Mouse (Mus musculus) forebrain, embryonic 12.5 days (tissue): ENCODE measurements around the gene Tinag. TPM values are rescaled to one million over a fixed set of nuclear protein-coding genes. Genes with fewer than 3 reads are reported as not detected.
"Not testable (repeated sequence)": the region's sequence is repeated elsewhere in the genome, so short reads cannot be mapped to it uniquely, and the experiment has no call there.

ENCODE experiments used
- ATAC-seq: fragments of 200-750 bp; cut with Nextera tagmentation; 2 replicates; pipeline ENCODE4 v1.8.0; 2017; ENCODE audit warnings: moderate TSS enrichment; ENCODE audit not compliant: low FRiP score
- H3K27ac ChIP-seq: fragments of 300-500 bp; sonication (generic); 2 replicates; pipeline ENCODE4 v1.5.1; 2016; ENCODE audit warnings: mild to moderate bottlenecking
- H3K27me3 ChIP-seq: fragments of 300-500 bp; sonication (generic); 2 replicates; pipeline ENCODE4 v1.6.1; 2016; ENCODE audit warnings: mild to moderate bottlenecking
- H3K36me3 ChIP-seq: fragments of 300-500 bp; sonication (generic); replicated peaks from 2 replicates; pipeline ENCODE4 v1.6.1; 2016; ENCODE audit warnings: mild to moderate bottlenecking
- H3K4me1 ChIP-seq: fragments of 300-500 bp; sonication (generic); 2 replicates; pipeline ENCODE4 v1.6.1; 2016
- H3K4me2 ChIP-seq: fragments of 300-500 bp; sonication (generic); 2 replicates; pipeline ENCODE4 v1.6.1; 2016; ENCODE audit warnings: mild to moderate bottlenecking, moderate library complexity
- H3K4me3 ChIP-seq: fragments of 300-500 bp; sonication (generic); replicated peaks from 2 replicates; pipeline ENCODE4 v1.5.1; 2016; ENCODE audit warnings: mild to moderate bottlenecking
- H3K9ac ChIP-seq: fragments of 300-500 bp; sonication (generic); 2 replicates; pipeline ENCODE4 v1.6.1; 2016; ENCODE audit warnings: mild to moderate bottlenecking
- H3K9me3 ChIP-seq: fragments of 300-500 bp; sonication (generic); 2 replicates; pipeline ENCODE4 v1.6.1; 2016
- WGBS: fragments of 180-500 bp; shearing (Covaris S2); methylation state at CpG from one replicate; pipeline ENCODE4 v1.1.7; 2016; 5-methylcytosine and 5-hydroxymethylcytosine counted together
- polyA plus RNA-seq: library from polyadenylated mRNA; unstranded; fragments of >200 nt; fragmentation: Nextera tagmentation; extraction: Ambion mirVana; gene quantifications from 2 replicates; pipeline ENCODE4 v1.2.1, GENCODE M21; 2016

The Tinag gene
- 0.12 and 0.22 TPM in 2 replicates for polyA plus RNA-seq

DNA sequence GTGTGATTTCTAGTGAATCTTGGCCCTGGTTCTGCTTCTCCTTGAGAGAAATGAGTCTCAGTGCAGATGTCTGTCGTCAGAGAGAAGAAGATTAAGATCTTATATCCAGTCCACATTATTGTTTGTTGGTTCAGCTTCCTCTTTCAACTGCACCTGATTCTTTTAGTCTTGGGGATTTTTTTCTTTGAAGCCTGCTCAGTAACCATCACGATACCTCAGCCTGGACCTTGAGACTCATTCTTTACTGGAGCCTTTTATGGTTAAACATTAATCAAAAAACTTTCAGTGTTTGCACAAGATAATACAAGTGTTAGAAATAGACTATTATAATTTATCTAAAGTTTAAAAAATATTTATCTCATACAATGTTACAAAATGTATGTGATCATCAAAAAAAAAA lies at the start of gene Tinag:
Gene Tinag, minus strand, starts transcription at position 210 of the 400 bp plus-strand sequence.
- no peak for ATAC-seq
- no peak within 1 kb of the TSS for H3K4me2 ChIP-seq
- no peaks in the 10 kb centered on the region for H3K9me3 ChIP-seq
- no peak within 1 kb of the TSS for H3K27ac ChIP-seq
- no peaks in the 10 kb centered on the region for H3K36me3 ChIP-seq
- 71% methylated on average over 2 of the region's 2 CpGs for WGBS
- no peaks in the 10 kb centered on the region for H3K27me3 ChIP-seq
- H3K9ac ChIP-seq = no peak within 1 kb of the TSS
- no peaks in the 10 kb centered on the region for H3K4me1 ChIP-seq
- no peak within 1 kb of the TSS for H3K4me3 ChIP-seq

DNA sequence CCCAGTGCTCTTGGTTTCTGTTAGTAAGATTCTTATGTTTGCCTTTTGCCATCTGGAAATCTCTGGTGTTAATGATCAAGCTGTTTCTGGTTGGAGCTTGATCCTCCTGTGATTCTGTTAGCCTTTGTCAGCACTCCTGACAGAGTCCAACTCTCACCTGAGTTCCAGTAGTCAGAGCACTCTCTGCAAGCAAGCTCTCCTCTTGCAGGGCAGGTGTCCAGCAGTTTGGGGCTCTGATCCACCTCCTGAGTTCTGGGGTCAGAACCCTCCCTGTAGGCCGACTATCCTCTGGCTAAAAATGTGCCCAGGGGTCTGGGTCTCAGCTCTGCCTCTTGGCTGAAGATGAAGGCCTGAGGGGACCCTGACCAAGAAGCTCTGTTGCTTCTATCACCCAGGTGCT lies 37.6 kb upstream of the Tinag start:
- H3K4me3 ChIP-seq, ATAC-seq, H3K4me2 ChIP-seq, H3K27me3 ChIP-seq, H3K4me1 ChIP-seq, H3K36me3 ChIP-seq, H3K9me3 ChIP-seq, H3K27ac ChIP-seq, H3K9ac ChIP-seq: not testable (repeated sequence)
- 96% methylated on average over 1 of the region's 1 CpGs for WGBS

DNA sequence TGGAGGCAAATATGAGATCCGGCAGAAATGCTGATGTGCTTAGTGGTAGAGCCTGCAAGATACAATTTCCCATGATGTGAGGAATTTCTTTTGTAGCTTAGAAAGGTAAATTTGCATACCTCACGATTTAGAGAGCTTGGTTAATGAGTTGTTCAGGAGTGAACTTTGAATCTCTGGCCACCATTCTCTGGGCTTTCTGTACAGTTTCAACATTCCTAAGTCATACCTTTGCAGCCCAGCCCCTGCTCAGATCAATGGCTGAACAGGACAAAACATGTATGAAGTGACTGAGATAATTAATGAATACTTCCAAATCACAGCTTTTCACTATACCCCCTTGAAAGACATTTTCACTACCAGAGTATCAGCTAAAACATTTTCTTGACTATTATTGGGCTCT lies 26.1 kb upstream of the Tinag start:
- Histone ChIP-seq H3K4me3 (no peak overlapping the region), H3K27me3 (no peaks in the 10 kb centered on the region), H3K9ac (no peak overlapping the region), H3K4me2 (no peak overlapping the region), H3K4me1 (no peaks in the 10 kb centered on the region), H3K9me3 (no peaks in the 10 kb centered on the region), H3K27ac (no peak overlapping the region), H3K36me3 (no peaks in the 10 kb centered on the region)
- no peak for ATAC-seq
- WGBS = 90% methylated on average over 2 of the region's 2 CpGs

GRCm38 (mm10) chr9:77056611-77057010 lies 11.0 kb upstream of the Tinag start:
- 84% methylated on average over 4 of the region's 4 CpGs for WGBS
- Histone ChIP-seq H3K9ac (no peak overlapping the region), H3K36me3 (no peaks in the 10 kb centered on the region), H3K27me3 (no peaks in the 10 kb centered on the region), H3K27ac (no peak overlapping the region), H3K4me2 (no peak overlapping the region), H3K4me3 (no peak overlapping the region), H3K9me3 (no peaks in the 10 kb centered on the region), H3K4me1 (no peaks in the 10 kb centered on the region)
- ATAC-seq = no peak

- Histone ChIP-seq H3K27me3 (no peaks in the 10 kb centered on the region), H3K4me2 (no peak overlapping the region), H3K36me3 (no peaks in the 10 kb centered on the region), H3K4me3 (no peak overlapping the region), H3K4me1 (no peaks in the 10 kb centered on the region), H3K27ac (no peak overlapping the region), H3K9ac (no peak overlapping the region), H3K9me3 (no peaks in the 10 kb centered on the region)
- ATAC-seq = no peak
- 78% methylated on average over 9 of the region's 9 CpGs for WGBS
Observed at GRCm38 (mm10) chr9:77054426-77055193, 9.0 kb upstream of the Tinag start.

DNA sequence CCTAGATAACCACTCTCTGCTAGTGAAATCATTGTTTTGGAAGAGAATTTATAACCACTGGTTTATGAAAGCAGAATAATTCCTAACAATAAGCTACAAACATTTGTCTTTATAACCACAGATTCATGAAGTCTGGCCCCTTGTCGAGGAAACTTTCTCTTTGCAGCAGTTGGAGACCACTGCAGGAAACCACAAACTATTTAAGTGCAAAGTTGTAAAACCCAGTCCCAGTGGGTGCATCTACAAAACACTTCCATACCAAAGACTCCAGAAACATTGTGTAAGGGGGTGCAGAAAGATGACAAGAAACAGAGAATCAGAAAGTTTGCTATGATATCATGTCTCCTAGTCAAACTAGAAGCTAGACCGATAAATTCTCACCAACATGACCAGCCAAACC lies 5.8 kb upstream of the Tinag start:
- WGBS = 84% methylated on average over 2 of the region's 2 CpGs
- ATAC-seq = no peak
- Histone ChIP-seq H3K36me3 (no peaks in the 10 kb centered on the region), H3K9ac (no peak overlapping the region), H3K4me2 (no peak overlapping the region), H3K9me3 (no peaks in the 10 kb centered on the region), H3K4me3 (no peak overlapping the region), H3K27me3 (no peaks in the 10 kb centered on the region), H3K4me1 (no peaks in the 10 kb centered on the region), H3K27ac (no peak overlapping the region)

DNA sequence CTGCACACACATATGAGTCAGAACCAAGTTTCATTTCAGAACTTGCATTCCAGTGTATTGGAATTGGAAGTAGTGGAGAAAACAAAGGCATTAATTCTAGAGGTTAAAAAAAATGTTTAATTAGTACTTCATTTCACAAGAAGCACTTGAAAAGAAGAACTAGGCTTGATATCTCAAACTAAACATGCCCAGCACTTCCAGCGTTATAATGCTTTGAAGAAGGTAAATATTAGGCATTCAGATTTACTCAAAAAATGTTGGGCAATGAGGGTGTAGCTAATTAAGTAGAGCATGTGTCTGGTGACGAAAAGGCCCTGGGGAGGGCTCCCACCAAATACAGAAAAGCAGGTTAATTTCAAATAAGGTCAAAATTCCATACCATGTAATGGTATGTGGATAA lies 4.1 kb upstream of the Tinag start:
- Histone ChIP-seq H3K4me1 (no peaks in the 10 kb centered on the region), H3K4me3 (no peak overlapping the region), H3K9me3 (no peaks in the 10 kb centered on the region), H3K27me3 (no peaks in the 10 kb centered on the region), H3K27ac (no peak overlapping the region), H3K9ac (no peak overlapping the region), H3K4me2 (no peak overlapping the region), H3K36me3 (no peaks in the 10 kb centered on the region)
- 87% methylated on average over 2 of the region's 2 CpGs for WGBS
- no peak for ATAC-seq

DNA sequence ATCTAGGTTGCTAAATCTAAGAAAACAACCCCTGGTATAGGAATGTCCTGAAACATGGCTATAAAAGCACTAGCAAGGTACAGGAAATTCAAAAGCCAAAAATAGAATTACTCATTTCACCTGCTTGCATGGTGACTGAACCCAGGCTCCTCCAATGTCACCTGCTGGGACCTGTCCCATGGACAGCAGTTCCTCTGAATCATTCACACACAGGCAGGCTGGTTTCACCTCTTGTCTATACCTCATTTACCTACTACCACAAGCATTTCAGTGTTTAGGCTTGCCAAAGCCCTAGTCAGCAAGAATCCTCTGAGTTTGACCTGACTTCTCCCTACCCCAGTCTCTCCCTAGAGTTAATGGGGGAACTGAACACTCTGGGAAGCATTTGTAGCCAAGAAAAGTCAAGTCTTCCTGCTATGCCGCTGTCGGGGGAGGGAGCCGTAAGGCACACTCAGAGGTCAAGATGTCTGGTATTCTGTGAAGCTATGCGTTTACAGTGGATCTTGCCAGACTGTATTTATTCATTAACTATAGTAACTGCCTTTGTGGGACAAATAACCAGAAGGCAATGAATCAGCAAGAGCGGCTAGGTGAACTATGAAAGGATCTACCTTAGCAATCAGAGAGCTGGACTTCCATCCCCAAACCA lies 597 bp upstream of the Tinag start:
- WGBS = 91% methylated on average over 5 of the region's 5 CpGs
- H3K27me3 ChIP-seq = no peaks in the 10 kb centered on the region
- H3K27ac ChIP-seq = no peak overlapping the region
- H3K4me3 ChIP-seq = no peak overlapping the region
- ATAC-seq = no peak
- no peaks in the 10 kb centered on the region for H3K36me3 ChIP-seq
- H3K9me3 ChIP-seq = no peaks in the 10 kb centered on the region
- H3K9ac ChIP-seq = no peak overlapping the region
- H3K4me2 ChIP-seq = no peak overlapping the region
- no peaks in the 10 kb centered on the region for H3K4me1 ChIP-seq

DNA sequence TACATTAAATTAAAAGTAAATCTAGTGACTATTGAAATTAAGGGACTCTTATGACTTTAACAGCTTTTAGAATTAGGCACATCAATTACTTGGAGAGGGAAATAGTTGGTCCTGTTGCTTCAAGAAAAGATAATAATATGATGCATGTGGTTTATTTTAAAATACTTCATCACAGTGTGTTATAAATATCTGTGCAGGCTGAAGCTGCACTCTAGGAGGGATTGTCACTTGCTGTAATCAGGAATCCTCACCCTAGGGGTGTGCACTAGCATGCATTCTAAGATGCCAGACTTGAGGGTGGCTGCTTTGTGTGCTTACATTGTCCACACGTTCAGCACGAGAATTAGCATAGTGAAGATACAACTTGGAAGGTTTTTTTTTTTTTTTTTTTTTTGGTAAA lies 10.2 kb downstream of the Tinag start:
- Histone ChIP-seq H3K27me3 (no peaks in the 10 kb centered on the region), H3K27ac (no peak overlapping the region), H3K4me1 (no peaks in the 10 kb centered on the region), H3K9ac (no peak overlapping the region), H3K9me3 (no peaks in the 10 kb centered on the region), H3K36me3 (no peaks in the 10 kb centered on the region), H3K4me2 (no peak overlapping the region), H3K4me3 (no peak overlapping the region)
- ATAC-seq = no peak
- WGBS = 56% methylated on average over 2 of the region's 2 CpGs

DNA sequence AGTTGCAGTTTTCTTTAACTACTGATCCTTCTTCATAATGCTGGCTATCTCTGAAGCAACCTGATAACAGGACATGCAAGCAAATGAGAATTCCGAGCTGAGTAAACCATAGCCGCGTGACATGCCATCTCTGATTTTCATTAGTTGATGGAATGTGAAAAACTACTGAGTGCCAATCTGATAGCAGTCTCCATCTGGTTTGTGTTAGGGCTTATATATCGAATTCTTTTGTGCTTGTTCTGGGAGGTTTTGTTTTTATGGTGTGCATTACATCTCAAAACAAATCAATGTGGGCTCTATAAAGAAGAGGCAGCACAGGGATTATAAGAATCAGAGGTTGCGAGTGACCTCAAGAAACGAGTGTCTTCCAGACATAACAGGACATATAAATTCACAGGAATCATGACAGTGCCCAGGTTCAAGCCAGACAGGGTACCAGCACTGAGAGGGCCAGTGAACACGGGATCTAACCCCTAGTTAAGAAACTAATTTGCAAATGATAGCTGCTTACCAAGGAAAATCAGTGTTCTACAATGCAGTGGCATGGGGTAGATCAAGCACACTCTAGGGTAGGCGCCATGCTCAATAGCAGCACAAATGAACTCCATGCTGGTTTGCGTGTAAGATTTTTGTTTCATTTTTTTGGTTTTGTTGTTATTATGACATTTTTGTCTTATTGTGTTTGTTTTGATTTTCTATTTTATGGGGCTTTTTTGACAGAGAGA lies 13.0 kb downstream of the Tinag start:
- no peak overlapping the region for H3K4me3 ChIP-seq
- H3K9ac ChIP-seq = no peak overlapping the region
- no peaks in the 10 kb centered on the region for H3K36me3 ChIP-seq
- no peak overlapping the region for H3K27ac ChIP-seq
- 80% methylated on average over 9 of the region's 9 CpGs for WGBS
- no peak overlapping the region for H3K4me2 ChIP-seq
- H3K4me1 ChIP-seq = no peaks in the 10 kb centered on the region
- no peak for ATAC-seq
- no peaks in the 10 kb centered on the region for H3K9me3 ChIP-seq
- H3K27me3 ChIP-seq = no peaks in the 10 kb centered on the region

GRCm38 (mm10) chr9:77025271-77025670 lies 20.3 kb downstream of the Tinag start:
- Histone ChIP-seq H3K4me1 (no peaks in the 10 kb centered on the region), H3K9me3 (no peaks in the 10 kb centered on the region), H3K4me2 (no peak overlapping the region), H3K27ac (no peak overlapping the region), H3K9ac (no peak overlapping the region), H3K27me3 (no peaks in the 10 kb centered on the region), H3K36me3 (no peaks in the 10 kb centered on the region), H3K4me3 (no peak overlapping the region)
- WGBS = 92% methylated on average over 2 of the region's 2 CpGs
- no peak for ATAC-seq

DNA sequence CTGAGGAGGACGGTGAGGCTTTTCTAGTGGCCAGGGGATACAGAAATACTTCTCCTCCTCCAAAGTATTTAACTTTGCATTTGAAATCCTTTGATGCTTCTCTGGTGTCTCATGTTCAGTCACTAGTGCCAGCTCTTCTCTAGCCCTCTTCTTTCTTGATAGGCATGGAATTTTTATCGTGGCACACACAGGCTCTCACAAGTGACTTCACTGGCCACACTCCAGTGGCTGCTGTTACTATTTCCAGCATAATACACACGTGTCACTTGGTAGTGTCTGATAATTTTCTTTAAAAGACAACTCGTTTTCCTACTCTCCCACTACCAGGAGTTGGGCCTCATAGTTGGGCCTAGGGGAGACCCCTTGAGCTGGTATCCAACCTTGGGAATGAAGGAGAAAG lies 26.7 kb downstream of the Tinag start:
- no peak for ATAC-seq
- Histone ChIP-seq H3K9me3 (no peaks in the 10 kb centered on the region), H3K36me3 (no peaks in the 10 kb centered on the region), H3K4me2 (no peak overlapping the region), H3K4me1 (no peaks in the 10 kb centered on the region), H3K9ac (no peak overlapping the region), H3K4me3 (no peak overlapping the region), H3K27me3 (no peaks in the 10 kb centered on the region), H3K27ac (no peak overlapping the region)
- WGBS = 78% methylated on average over 4 of the region's 4 CpGs
